13 mouse cellular contexts compared by ENCODE assay signal in genomic region chr8:108894287-108894686, GRCm38 (mm10).
DNase-seq lines count a peak whose midpoint lies in the region; ATAC-seq and TF ChIP-seq lines count a peak whose summit lies in the region.
"Had no signal": no experiment of that assay in that cellular context is flagged by ENCODE, and none has a peak within 500 bp of the region (broad histone marks: within the 10 kb centered on the region; RNA-seq: fewer than 3 reads in every experiment).

No protein-coding gene starts in this region.

- no peaks in the 10 kb centered on the region for H3K9me3 ChIP-seq in heart, embryonic 16.5 days (replicated peaks; ENCODE audit: control insufficient read depth, low read length)
- H3K9me3 ChIP-seq in embryonic facial prominence, embryonic 15.5 days (replicated peaks) = no peaks in the 10 kb centered on the region
- no peaks in the 10 kb centered on the region for H3K9me3 ChIP-seq in intestine, embryonic 16.5 days (ENCODE audit: control insufficient read depth, low read length)
- no peaks in the 10 kb centered on the region for H3K9me3 ChIP-seq in lung, postnatal 0 days (ENCODE audit: low read length)
- no peaks in the 10 kb centered on the region for H3K9me3 ChIP-seq in forebrain, embryonic 16.5 days (ENCODE audit: control insufficient read depth, low read length)
- H3K9me3 ChIP-seq: liver, embryonic 15.5 days had no signal

- H3K36me3 ChIP-seq in heart, embryonic 16.5 days (ENCODE audit: control insufficient read depth, insufficient read depth) = no peaks in the 10 kb centered on the region
- H3K36me3 ChIP-seq in embryonic facial prominence, embryonic 15.5 days = 0 out of 2 replicates have a peak, but pooled peaks cover 3% of the 10 kb centered on the region
- no peaks in the 10 kb centered on the region for H3K36me3 ChIP-seq in intestine, embryonic 16.5 days (ENCODE audit: control insufficient read depth, insufficient read depth, low read length)
- no peaks in the 10 kb centered on the region for H3K36me3 ChIP-seq in lung, postnatal 0 days (ENCODE audit: insufficient read depth, low read length)
- H3K36me3 ChIP-seq in forebrain, embryonic 16.5 days (ENCODE audit: control insufficient read depth, insufficient read depth) = no peaks in the 10 kb centered on the region
- H3K36me3 ChIP-seq: liver, embryonic 15.5 days had no signal

- intact Hi-C loops in heart, postnatal 25 days (cut with DNase I) = no loop called here

- H3K4me1 ChIP-seq in heart, embryonic 16.5 days (ENCODE audit: control insufficient read depth, insufficient read depth, low read length) = peaks cover 45% of the 10 kb centered on the region
- H3K4me1 ChIP-seq in embryonic facial prominence, embryonic 15.5 days = peaks cover 52% of the 10 kb centered on the region
- peaks cover 47% of the 10 kb centered on the region for H3K4me1 ChIP-seq in intestine, embryonic 16.5 days (ENCODE audit: control insufficient read depth, insufficient read depth, low read length)
- peaks cover 15% of the 10 kb centered on the region for H3K4me1 ChIP-seq in lung, postnatal 0 days (ENCODE audit: insufficient read depth, low read depth, low read length)
- peaks cover 33% of the 10 kb centered on the region for H3K4me1 ChIP-seq in forebrain, embryonic 16.5 days (replicated peaks; ENCODE audit: control insufficient read depth, insufficient read depth, low read length)
- H3K4me1 ChIP-seq: liver, embryonic 15.5 days had no signal

- WGBS in heart, embryonic 16.5 days = 11% methylated on average over 10 of the region's 10 CpGs
- WGBS in embryonic facial prominence, embryonic 15.5 days = 39% methylated on average over 10 of the region's 10 CpGs
- WGBS in intestine, embryonic 16.5 days = 35% methylated on average over 10 of the region's 10 CpGs
- WGBS in lung, postnatal 0 days = 22% methylated on average over 10 of the region's 10 CpGs
- 69% methylated on average over 10 of the region's 10 CpGs for WGBS in forebrain, embryonic 16.5 days

- peak overlapping the region; percentile 17; the same call in 1 of the 2 replicates for H3K4me2 ChIP-seq in heart, embryonic 16.5 days (ENCODE audit: low read depth, low read length)
- H3K4me2 ChIP-seq in embryonic facial prominence, embryonic 15.5 days (replicated peaks) = no peak overlapping the region
- H3K4me2 ChIP-seq in intestine, embryonic 16.5 days (ENCODE audit: low read depth, low read length) = no peak overlapping the region
- no peak overlapping the region for H3K4me2 ChIP-seq in lung, postnatal 0 days (replicated peaks; ENCODE audit: low read depth, low read length)
- H3K4me2 ChIP-seq in forebrain, embryonic 16.5 days (ENCODE audit: low read length) = no peak overlapping the region
- H3K4me2 ChIP-seq: liver, embryonic 15.5 days had no signal

- DNase-seq in heart, postnatal 25 days (ENCODE audit: low spot score) = no peak
- DNase-seq in lung, postnatal 0 days (ENCODE audit: low spot score) = peak; percentile 87
- DNase-seq in right cerebral cortex, postnatal 36 days (ENCODE audit: low spot score in 2 of 2) = no peak
- DNase-seq in cerebellum, postnatal 36 days = no peak
- DNase-seq: cerebellum, postnatal 10 days had no signal

- TF ChIP-seq EP300 in lung, postnatal 0 days (IDR thresholded peaks at IDR 0.05) = peak; percentile 78

- ATAC-seq in heart, embryonic 16.5 days (replicated peaks; ENCODE audit: extremely low read depth, insufficient read depth, low FRiP score) = 0 out of 2 replicates have a peak, but pooled peaks have one; percentile 53
- no peak for ATAC-seq in embryonic facial prominence, embryonic 15.5 days (ENCODE audit: insufficient number of reproducible peaks, low FRiP score, low TSS enrichment, low read depth)
- 0 out of 2 replicates have a peak, but pooled peaks have one; percentile 39 for ATAC-seq in intestine, embryonic 16.5 days
- ATAC-seq in lung, postnatal 0 days = peak; percentile 80
- ATAC-seq in forebrain, embryonic 16.5 days = no peak
- ATAC-seq: midbrain, embryonic 16.5 days; Patski had no signal

- no peak overlapping the region for H3K4me3 ChIP-seq in heart, embryonic 16.5 days (ENCODE audit: low read length)
- H3K4me3 ChIP-seq in embryonic facial prominence, embryonic 15.5 days (replicated peaks) = no peak overlapping the region
- H3K4me3 ChIP-seq in intestine, embryonic 16.5 days (ENCODE audit: low read length) = no peak overlapping the region
- no peak overlapping the region for H3K4me3 ChIP-seq in lung, postnatal 0 days (ENCODE audit: low read depth, low read length)
- no peak overlapping the region for H3K4me3 ChIP-seq in forebrain, embryonic 16.5 days (replicated peaks; ENCODE audit: low read length)
- H3K4me3 ChIP-seq: liver, embryonic 15.5 days had no signal

- TF ChIP-seq CTCF in lung, postnatal 0 days (IDR thresholded peaks at IDR 0.05) = no peak

- peak overlapping the region; percentile 71 for H3K27ac ChIP-seq in heart, embryonic 16.5 days (ENCODE audit: low read length)
- peak overlapping the region; percentile 48; the same call in 1 of the 2 replicates for H3K27ac ChIP-seq in embryonic facial prominence, embryonic 15.5 days (replicated peaks)
- peak overlapping the region; percentile 75 for H3K27ac ChIP-seq in intestine, embryonic 16.5 days (ENCODE audit: low read length)
- peak overlapping the region; percentile 76 for H3K27ac ChIP-seq in lung, postnatal 0 days (ENCODE audit: low read length)
- H3K27ac ChIP-seq in forebrain, embryonic 16.5 days (ENCODE audit: low read length) = no peak overlapping the region
- H3K27ac ChIP-seq: liver, embryonic 15.5 days had no signal

- no peaks in the 10 kb centered on the region for H3K27me3 ChIP-seq in heart, embryonic 16.5 days (ENCODE audit: control insufficient read depth, insufficient read depth, low read length)
- no peaks in the 10 kb centered on the region for H3K27me3 ChIP-seq in embryonic facial prominence, embryonic 15.5 days
- H3K27me3 ChIP-seq in intestine, embryonic 16.5 days (replicated peaks; ENCODE audit: control insufficient read depth, insufficient read depth, low read length) = no peaks in the 10 kb centered on the region
- H3K27me3 ChIP-seq in lung, postnatal 0 days (replicated peaks; ENCODE audit: insufficient read depth, low read length) = no peaks in the 10 kb centered on the region
- no peaks in the 10 kb centered on the region; the same call in 1 of the 2 replicates for H3K27me3 ChIP-seq in forebrain, embryonic 16.5 days (replicated peaks; ENCODE audit: control insufficient read depth, insufficient read depth, low read length)
- H3K27me3 ChIP-seq: CH12.LX; liver, embryonic 15.5 days; Patski had no signal

- peak overlapping the region; percentile 38 for H3K9ac ChIP-seq in heart, embryonic 16.5 days (ENCODE audit: low read length)
- H3K9ac ChIP-seq in embryonic facial prominence, embryonic 15.5 days = no peak overlapping the region
- H3K9ac ChIP-seq in intestine, embryonic 16.5 days (ENCODE audit: low read depth, low read length) = no peak overlapping the region
- no peak overlapping the region for H3K9ac ChIP-seq in lung, postnatal 0 days (replicated peaks; ENCODE audit: low read depth)
- no peak overlapping the region for H3K9ac ChIP-seq in forebrain, embryonic 16.5 days (replicated peaks; ENCODE audit: low read depth, low read length)
- H3K9ac ChIP-seq: liver, embryonic 15.5 days had no signal

Comparison
In these comparisons a context has a peak if more than half of its experiments do, and no peak if none do; other contexts are left out.
1. ATAC-seq: peak in heart, embryonic 16.5 days (single experiment), intestine, embryonic 16.5 days (single experiment) and lung, postnatal 0 days (single experiment); none in embryonic facial prominence, embryonic 15.5 days (single experiment) and forebrain, embryonic 16.5 days (single experiment).